Mouse (Mus musculus): ENCODE data around the gene Tagln. TPM values are rescaled to one million over a fixed set of nuclear protein-coding genes. Genes with fewer than 3 reads are reported as not detected.

Tagln gene
- total RNA-seq (2023), result 4.8 TPM

DNA sequence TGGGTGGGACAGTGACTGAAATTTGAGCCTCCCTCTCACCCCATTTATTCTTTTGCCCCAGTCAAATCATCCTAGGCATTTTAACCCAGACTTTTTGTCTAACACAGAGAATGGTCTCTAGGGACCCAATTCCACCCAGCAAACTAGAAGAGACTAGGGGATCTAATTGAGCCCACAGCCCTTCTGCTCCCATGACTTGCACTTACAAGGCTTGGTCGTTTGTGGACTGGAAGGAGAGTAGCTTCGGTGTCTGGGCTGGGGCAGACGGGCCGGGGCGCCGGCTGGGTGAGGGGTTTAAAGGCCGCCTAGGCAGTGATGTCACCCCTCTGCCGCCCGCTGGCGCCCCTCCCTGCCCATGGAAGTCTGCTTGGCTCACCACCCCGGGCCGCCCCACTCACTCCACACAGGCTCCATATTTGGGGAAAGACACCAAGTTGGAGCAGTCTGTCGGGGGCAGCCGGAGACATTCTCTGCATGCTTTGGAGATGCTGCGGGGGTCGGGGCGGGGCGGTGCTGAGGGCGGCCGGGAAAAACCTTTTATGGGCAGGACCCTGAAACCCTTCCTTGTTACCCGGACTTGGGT, at the start of gene Tagln:
Gene Tagln (minus strand): TSS at position 431 of the 583 bp plus-strand sequence.

DNA sequence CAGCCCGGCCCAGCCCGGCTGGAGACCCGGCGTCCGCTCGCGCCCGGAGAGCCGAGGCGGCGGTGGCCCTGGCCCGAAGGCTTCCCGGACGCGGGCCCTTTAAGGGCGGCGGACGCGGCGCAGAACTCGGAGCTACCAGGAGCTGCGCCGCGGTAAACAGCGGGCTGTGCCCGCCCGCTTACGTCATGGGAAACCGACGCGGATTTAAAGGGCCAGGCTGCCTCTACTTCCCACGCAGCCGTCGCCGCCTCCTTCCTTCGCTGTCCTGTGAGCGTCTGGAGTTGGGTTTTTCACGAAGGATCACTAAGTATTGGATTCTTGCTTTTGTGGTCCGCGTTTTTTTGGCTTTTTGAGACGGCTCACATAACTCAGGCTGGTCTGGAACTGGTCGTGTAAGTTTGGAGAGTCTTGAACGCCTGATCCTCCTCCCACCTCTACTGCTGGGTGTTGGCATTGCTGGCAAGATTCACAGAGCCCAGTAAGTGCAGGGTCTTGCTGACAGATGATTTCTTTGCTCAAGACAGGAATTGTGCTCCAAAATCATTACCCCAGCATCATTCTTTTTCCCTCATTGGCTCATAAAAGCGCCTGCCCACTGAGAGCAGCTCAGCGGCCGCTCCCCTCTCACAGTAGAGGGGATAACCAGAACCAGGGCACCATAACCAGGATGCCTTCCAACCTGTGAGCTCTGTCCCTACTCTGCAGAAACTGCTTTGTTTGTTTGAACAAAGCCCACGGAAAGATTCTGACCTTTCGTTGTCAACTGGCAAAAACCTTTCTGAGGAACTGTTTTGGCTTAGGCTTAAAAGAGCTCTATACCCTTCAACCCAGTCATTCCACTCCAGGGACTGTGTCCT, 19.5 kb upstream of the Tagln start, which contains the start of gene Sidt2:
Gene Sidt2 (minus strand): TSS at position 152 of the 857 bp plus-strand sequence.

DNA sequence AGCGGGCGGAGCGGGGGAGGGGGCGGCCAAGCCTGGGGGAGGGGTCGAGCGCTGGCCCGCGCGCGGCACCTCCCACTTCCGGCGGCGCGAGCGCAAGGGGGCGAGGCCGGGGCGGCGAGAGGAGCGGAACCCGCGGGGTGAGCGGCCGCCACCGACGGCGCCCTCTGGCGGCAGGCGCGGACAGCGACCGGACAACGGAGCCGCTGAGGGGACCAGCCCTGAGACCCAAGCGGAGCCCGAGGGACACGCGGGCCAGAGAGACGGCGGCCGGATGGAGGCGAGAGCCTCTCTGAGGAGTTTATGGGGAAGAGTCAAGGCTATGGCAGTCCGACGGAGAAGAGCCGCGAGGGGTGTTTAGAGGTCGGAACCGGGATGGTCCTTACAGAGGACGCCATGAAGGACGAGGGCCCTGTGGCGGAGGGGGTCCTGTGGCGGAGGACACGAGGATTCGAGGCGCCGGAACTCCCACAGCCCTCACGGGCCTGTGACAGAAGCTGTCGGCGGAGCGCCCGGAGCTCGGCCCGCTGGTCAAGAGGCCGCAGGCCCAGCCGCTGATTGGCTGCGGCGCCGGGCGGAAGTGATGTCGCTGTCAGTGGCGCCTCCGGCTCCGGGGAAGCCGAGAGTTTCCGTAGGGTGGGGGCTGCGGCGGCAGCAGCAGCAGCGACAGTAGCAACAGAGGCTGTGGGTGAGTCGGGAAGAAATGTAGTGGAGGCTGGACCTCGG, 29.3 kb downstream of the Tagln start, which contains the start of the genes Pcsk7 and Rnf214:
Gene Pcsk7 (plus strand): TSS at position 143 of the 723 bp plus-strand sequence.
Gene Rnf214 (minus strand): TSS at position 557 of the 723 bp plus-strand sequence.

Other genes starting within 250 kb of the Tagln start
- gene Cep164, start 107.4 kb downstream of the Tagln start, total RNA-seq (2023), result 36.6 TPM
- gene Bace1, start 97.5 kb downstream of the Tagln start, total RNA-seq (2023), result 6.6 TPM
- 69.3 TPM for gene Pcsk7, start 29.6 kb downstream of the Tagln start, total RNA-seq (2023)
- gene Rnf214, start 29.1 kb downstream of the Tagln start, total RNA-seq (2023), result 35.5 TPM
- 319 TPM for gene Sidt2, start 19.2 kb upstream of the Tagln start, total RNA-seq (2023)
- gene Pafah1b2, start 76.6 kb upstream of the Tagln start, total RNA-seq (2023), result 54.0 TPM
- gene Sik3, start 76.8 kb upstream of the Tagln start, total RNA-seq (2023), result 55.6 TPM